Mouse (Mus musculus) CH12.LX (cell line): Measurements from ENCODE around the gene Kcnip3.

Experiments used
- BHLHE40 ChIP-seq: IDR thresholded peaks from 2 replicates; pipeline ENCODE4 v1.6.1; 2011; ENCODE audit warnings: mild to moderate bottlenecking, low read depth, low read length, improper control_type of control experiment
- CTCF ChIP-seq, 2 experiments: IDR thresholded peaks in 1 of 2; conservative IDR thresholded peaks in 1 of 2; 2 replicates each; pipeline ENCODE4 v1.5.1; 2011 to 2012; ENCODE audit warnings: low read depth in 2 of 2, low read length in 2 of 2, improper control_type of control experiment in 1 of 2, inconsistent platforms in 1 of 2, mild to moderate bottlenecking in 1 of 2, moderate library complexity in 1 of 2
- EP300 ChIP-seq: IDR thresholded peaks from 2 replicates; pipeline ENCODE4 v1.6.1; 2011; ENCODE audit warnings: low read length, improper control_type of control experiment
- ETS1 ChIP-seq: conservative IDR thresholded peaks from 2 replicates; pipeline ENCODE4 v1.6.1; 2012; ENCODE audit warnings: low read depth, mild to moderate bottlenecking, inconsistent platforms, low read length, improper control_type of control experiment, moderate library complexity
- MAX ChIP-seq: IDR thresholded peaks from 2 replicates; pipeline ENCODE4 v1.6.1; 2011; ENCODE audit warnings: low read length, improper control_type of control experiment
- PAX5 ChIP-seq: IDR thresholded peaks from 2 replicates; pipeline ENCODE4 v1.6.1; 2012; ENCODE audit warnings: low read length, inconsistent platforms, mixed read lengths
- POLR2A ChIP-seq: IDR thresholded peaks from 2 replicates; pipeline ENCODE4 v1.6.1; 2011; ENCODE audit warnings: low read depth, mild to moderate bottlenecking, improper control_type of control experiment, low read length
- SIN3A ChIP-seq: IDR thresholded peaks from 2 replicates; pipeline ENCODE4 v1.6.1; 2012; ENCODE audit warnings: low read length, improper control_type of control experiment, inconsistent platforms
- TCF12 ChIP-seq: IDR thresholded peaks from 2 replicates; pipeline ENCODE4 v1.6.1; 2014; ENCODE audit warnings: low read depth, mild to moderate bottlenecking, inconsistent platforms, low read length, improper control_type of control experiment
- USF1 ChIP-seq: IDR thresholded peaks from 2 replicates; pipeline ENCODE4 v1.6.1; 2014; ENCODE audit warnings: low read depth, mild to moderate bottlenecking, inconsistent platforms, low read length, improper control_type of control experiment

DNA sequence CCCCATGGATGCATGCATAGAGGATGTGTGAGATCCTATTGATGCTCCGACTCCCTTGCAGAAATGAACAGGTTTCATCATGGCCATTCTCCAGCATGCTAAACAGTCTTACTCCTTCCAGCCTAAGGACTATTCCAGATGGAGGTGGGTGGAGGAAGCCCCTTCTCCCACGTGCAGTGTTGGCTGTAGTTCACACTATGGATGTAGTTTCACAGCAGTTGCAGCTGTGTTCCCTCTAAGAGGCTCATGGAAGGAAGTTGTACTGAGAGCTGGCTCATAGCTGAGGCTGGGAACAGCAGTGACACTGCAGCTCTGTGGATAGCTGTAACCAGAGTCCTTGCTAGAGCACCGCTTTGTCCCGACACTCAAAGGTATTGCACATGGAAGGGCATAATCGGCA is 84.2 kb downstream of the Kcnip3 start:
- TF ChIP-seq ETS1 (no peak), PAX5 (no peak), SIN3A (no peak), POLR2A (no peak), MAX (no peak), CTCF (conservative IDR thresholded peaks at IDR 0.05 in 1 of 2, IDR thresholded peaks at IDR 0.05 in 1 of 2; ENCODE audit: low read depth in 2 of 2, low read length in 2 of 2) (no peak), EP300 (no peak), USF1 (no peak), TCF12 (no peak), BHLHE40 (no peak)
